Mouse (Mus musculus) layer of hippocampus, adult 9-11 months (tissue): ENCODE results near the gene Hmgb2.
"Not testable (repeated sequence)": the region's sequence is repeated elsewhere in the genome, so short reads cannot be mapped to it uniquely, and the experiment has no call there.

Experiments
- DNase-seq: peaks from one replicate; pipeline ENCODE4 v3.0.0; 2022

Hmgb2 gene

GRCm38 (mm10) chr8:57511316-57512118 is at the start of gene Hmgb2:
TSS of gene Hmgb2 (plus strand) at chr8:57511907.
- peak; percentile 100 for DNase-seq

- no peak for DNase-seq
These were observed 48.9 kb upstream of the Hmgb2 start for GRCm38 (mm10) chr8:57462839-57463238.

GRCm38 (mm10) chr8:57463757-57464156 is 48.0 kb upstream of the Hmgb2 start:
- no peak for DNase-seq

- DNase-seq = no peak
These were observed 43.1 kb upstream of the Hmgb2 start for GRCm38 (mm10) chr8:57468624-57469023.

- no peak for DNase-seq
These were observed 40.8 kb upstream of the Hmgb2 start for GRCm38 (mm10) chr8:57470863-57471262.

GRCm38 (mm10) chr8:57473751-57474150 is 38.0 kb upstream of the Hmgb2 start:
- no peak for DNase-seq

GRCm38 (mm10) chr8:57478406-57478805 is 33.3 kb upstream of the Hmgb2 start:
- no peak for DNase-seq

- DNase-seq = no peak
These were observed 32.0 kb upstream of the Hmgb2 start for GRCm38 (mm10) chr8:57479700-57480099.

- no peak for DNase-seq
These were observed 31.1 kb upstream of the Hmgb2 start for GRCm38 (mm10) chr8:57480606-57481005.

GRCm38 (mm10) chr8:57486491-57487440 is 24.9 kb upstream of the Hmgb2 start:
- DNase-seq = peak; percentile 17

- DNase-seq = peak; percentile 97
These were observed 24.1 kb upstream of the Hmgb2 start, which contains the start of gene Sap30 for GRCm38 (mm10) chr8:57487441-57488155. TSS of gene Sap30 (minus strand) at chr8:57487860.

- DNase-seq = peak; percentile 36
These were observed 23.4 kb upstream of the Hmgb2 start for GRCm38 (mm10) chr8:57488312-57488765.

GRCm38 (mm10) chr8:57489366-57489765 is 22.3 kb upstream of the Hmgb2 start:
- DNase-seq = no peak

GRCm38 (mm10) chr8:57489896-57490295 is 21.8 kb upstream of the Hmgb2 start:
- no peak for DNase-seq

GRCm38 (mm10) chr8:57491873-57492272 is 19.8 kb upstream of the Hmgb2 start:
- DNase-seq = no peak

- no peak for DNase-seq
These were observed 13.2 kb upstream of the Hmgb2 start for GRCm38 (mm10) chr8:57498494-57498846.

- no peak for DNase-seq
These were observed 12.7 kb upstream of the Hmgb2 start for GRCm38 (mm10) chr8:57498847-57499511.

- peak; percentile 26 for DNase-seq
These were observed 8.1 kb upstream of the Hmgb2 start for GRCm38 (mm10) chr8:57503641-57504040.

GRCm38 (mm10) chr8:57505500-57505899 is 6.2 kb upstream of the Hmgb2 start:
- not testable (repeated sequence) for DNase-seq

GRCm38 (mm10) chr8:57507556-57508063 is 4.1 kb upstream of the Hmgb2 start:
- DNase-seq = no peak

GRCm38 (mm10) chr8:57508657-57509056 is 3.0 kb upstream of the Hmgb2 start:
- no peak for DNase-seq

GRCm38 (mm10) chr8:57510791-57511315 is 854 bp upstream of the Hmgb2 start:
- DNase-seq = no peak
